Mouse (Mus musculus) gastrocnemius, postnatal 4 days (tissue): ENCODE results near the gene Prm1. TPM values are rescaled to one million over a fixed set of nuclear protein-coding genes. Genes with fewer than 3 reads are reported as not detected.

Experiments used
- DNase-seq, 2 experiments: peaks; one replicate each; pipeline ENCODE4 v3.0.0; 2021 to 2022; ENCODE audit warnings: low spot score in 2 of 2, mixed read lengths in 2 of 2
- total RNA-seq, 2 experiments: library from RNA; stranded (reverse); gene quantifications; 2 replicates each; pipeline ENCODE4 v1.2.3; 2021

The Prm1 gene
- total RNA-seq, 2 experiments from 2014 or later = not detected

DNA sequence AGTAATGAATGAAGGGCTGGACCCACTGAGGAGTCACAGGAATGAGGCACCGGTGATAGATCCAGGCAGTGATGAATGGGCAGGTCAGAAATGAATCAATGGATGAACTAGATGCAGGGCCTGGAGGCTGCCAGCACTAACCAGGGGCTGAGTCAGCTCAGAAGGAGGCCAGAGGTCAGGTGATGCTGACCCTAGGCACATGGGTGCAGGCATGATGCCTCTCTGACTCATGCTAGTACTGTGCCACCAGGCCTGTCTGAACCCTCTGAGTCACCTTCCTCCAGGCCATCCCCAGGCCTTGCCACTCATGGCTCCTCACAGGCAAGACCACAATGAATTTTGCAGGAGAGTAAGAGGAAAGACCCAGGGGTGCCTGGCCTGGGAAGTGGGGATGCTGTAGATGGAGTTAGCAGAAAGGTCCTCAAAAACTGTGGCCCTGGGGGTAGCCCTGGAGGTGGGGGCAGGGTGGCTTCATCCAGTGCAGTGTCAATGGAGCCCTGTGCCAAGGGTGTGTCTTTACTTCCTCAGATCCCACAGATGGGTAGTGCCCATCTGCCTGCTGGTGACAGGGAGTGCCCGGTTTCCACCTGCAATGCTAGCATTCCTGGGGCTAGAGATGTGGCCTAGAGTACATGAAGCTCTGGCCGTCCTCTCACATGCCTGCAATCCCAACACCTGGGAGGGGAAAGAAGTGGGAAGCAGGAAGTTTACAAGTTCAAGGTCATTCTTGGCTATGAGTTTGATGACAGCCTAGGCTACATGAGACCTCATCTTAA, 50.9 kb downstream of the Prm1 start:
- no peak for DNase-seq

- DNase-seq = no peak
These were observed 55.8 kb downstream of the Prm1 start for GRCm38 (mm10) chr16:10749824-10750223.

DNA sequence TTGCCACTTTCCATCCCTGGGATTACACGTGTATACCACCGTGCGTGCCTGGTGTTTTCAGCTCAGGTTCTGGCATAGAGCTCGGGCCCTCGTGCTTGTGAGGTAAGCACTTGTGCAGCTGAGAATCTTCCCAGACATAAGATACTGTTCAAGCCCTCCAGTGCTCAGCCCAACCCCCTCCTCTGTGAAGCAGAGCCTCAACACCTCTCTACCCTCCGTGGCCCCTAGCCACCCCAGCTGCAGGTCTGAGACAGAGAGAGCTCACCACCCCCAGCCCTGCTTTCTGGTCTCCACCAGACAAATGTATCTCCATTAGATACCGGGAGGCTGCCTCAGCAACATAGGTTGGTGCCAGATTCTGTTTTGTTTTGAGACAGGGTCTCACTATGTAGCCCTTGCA, 56.4 kb downstream of the Prm1 start:
- DNase-seq = no peak

Other genes with a start within 250 kb of the Prm1 start
- 1 to 10 TPM; 2.9 to 3.2 TPM for gene Socs1, start 20.3 kb downstream of the Prm1 start, total RNA-seq
- gene Tnp2, start 17.2 kb downstream of the Prm1 start, total RNA-seq = not detected
- not detected for gene Prm3, start 14.9 kb downstream of the Prm1 start, total RNA-seq
- not detected for gene Prm2, start 9.7 kb downstream of the Prm1 start, total RNA-seq
- not detected for gene Gm11172, start 7.1 kb upstream of the Prm1 start, total RNA-seq
- gene Rmi2, start 29.2 kb upstream of the Prm1 start, total RNA-seq = 1 to 10 TPM; 1.6 to 1.8 TPM